Mouse (Mus musculus): ENCODE data around the gene Ocm.
"Not testable (repeated sequence)": the region's sequence is repeated elsewhere in the genome, so short reads cannot be mapped to it uniquely, and the experiment has no call there.

The Ocm gene

GRCm38 (mm10) chr5:144026620-144027263, at the start of gene Ocm:
TSS of gene Ocm (minus strand) at chr5:144026670.
- no peak for DNase-seq

GRCm38 (mm10) chr5:144071249-144071648, 44.8 kb upstream of the Ocm start:
- DNase-seq = no peak

- no peak for DNase-seq
Measured at GRCm38 (mm10) chr5:144070064-144070463, 43.6 kb upstream of the Ocm start.

GRCm38 (mm10) chr5:144066036-144066435, 39.6 kb upstream of the Ocm start:
- peak; percentile 1 for DNase-seq

GRCm38 (mm10) chr5:144064093-144064492, 37.6 kb upstream of the Ocm start:
- DNase-seq = no peak

- DNase-seq = peak; percentile 31
Measured at GRCm38 (mm10) chr5:144054340-144054739, 27.9 kb upstream of the Ocm start.

- no peak for DNase-seq
Measured at GRCm38 (mm10) chr5:144053450-144053849, 27.0 kb upstream of the Ocm start.

GRCm38 (mm10) chr5:144051268-144051667, 24.8 kb upstream of the Ocm start:
- DNase-seq = no peak

- DNase-seq = no peak
Measured at GRCm38 (mm10) chr5:144049881-144050280, 23.4 kb upstream of the Ocm start.

- DNase-seq = no peak
Measured at GRCm38 (mm10) chr5:144047324-144047723, 20.9 kb upstream of the Ocm start.

- DNase-seq = peak; percentile 39
Measured at GRCm38 (mm10) chr5:144043166-144043565, 16.7 kb upstream of the Ocm start.

- peak; percentile 78 for DNase-seq
Measured at GRCm38 (mm10) chr5:144040720-144041364, 14.4 kb upstream of the Ocm start.

GRCm38 (mm10) chr5:144039886-144040285, 13.4 kb upstream of the Ocm start:
- no peak for DNase-seq

- DNase-seq = no peak
Measured at GRCm38 (mm10) chr5:144039156-144039675, 12.7 kb upstream of the Ocm start.

GRCm38 (mm10) chr5:144036952-144037351, 10.5 kb upstream of the Ocm start:
- no peak for DNase-seq

GRCm38 (mm10) chr5:144034567-144034966, 8.1 kb upstream of the Ocm start:
- DNase-seq = no peak

- DNase-seq = peak; percentile 10
Measured at GRCm38 (mm10) chr5:144032491-144032890, 6.0 kb upstream of the Ocm start.

- DNase-seq = no peak
Measured at GRCm38 (mm10) chr5:144015845-144016244, 10.6 kb downstream of the Ocm start.

GRCm38 (mm10) chr5:144015312-144015650, 11.2 kb downstream of the Ocm start:
- DNase-seq = no peak

- DNase-seq = peak; percentile 87
Measured at GRCm38 (mm10) chr5:144014551-144015311, 11.7 kb downstream of the Ocm start, which contains the start of gene Ccz1. TSS of gene Ccz1 (minus strand) at chr5:144014877.

- DNase-seq = not testable (repeated sequence)
Measured at GRCm38 (mm10) chr5:144013366-144014134, 12.9 kb downstream of the Ocm start.

GRCm38 (mm10) chr5:144002461-144003192, 23.8 kb downstream of the Ocm start:
- no peak for DNase-seq
